Mouse (Mus musculus) kidney, adult 8-10 months (tissue): ENCODE results near the gene Grik1.

Experiments used
- DNase-seq, 2 experiments: peaks; one replicate each; pipeline ENCODE4 v3.0.0; 2022

Gene Grik1

DNA sequence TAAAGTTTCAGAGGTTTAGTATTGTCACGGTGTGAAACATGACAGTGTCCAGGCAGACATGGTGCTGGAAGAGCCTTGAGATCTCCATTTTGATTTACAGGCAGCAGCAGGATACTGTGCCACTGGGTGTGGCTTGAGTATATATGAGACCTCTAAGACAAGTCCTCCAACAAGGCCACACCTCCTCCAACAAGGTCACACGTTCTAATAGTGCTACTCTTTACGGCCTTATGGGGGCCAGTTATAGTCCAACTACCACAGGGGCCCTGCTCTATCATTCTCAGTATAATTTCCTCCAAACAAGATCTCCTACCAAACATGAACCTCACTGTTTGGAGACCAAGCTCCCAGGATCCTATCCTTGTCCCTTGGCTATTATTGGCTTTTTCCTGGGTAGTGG, 441.3 kb downstream of the Grik1 start:
- DNase-seq = no peak
